Mouse (Mus musculus): Measurements from ENCODE around the gene Selenof.

DNA sequence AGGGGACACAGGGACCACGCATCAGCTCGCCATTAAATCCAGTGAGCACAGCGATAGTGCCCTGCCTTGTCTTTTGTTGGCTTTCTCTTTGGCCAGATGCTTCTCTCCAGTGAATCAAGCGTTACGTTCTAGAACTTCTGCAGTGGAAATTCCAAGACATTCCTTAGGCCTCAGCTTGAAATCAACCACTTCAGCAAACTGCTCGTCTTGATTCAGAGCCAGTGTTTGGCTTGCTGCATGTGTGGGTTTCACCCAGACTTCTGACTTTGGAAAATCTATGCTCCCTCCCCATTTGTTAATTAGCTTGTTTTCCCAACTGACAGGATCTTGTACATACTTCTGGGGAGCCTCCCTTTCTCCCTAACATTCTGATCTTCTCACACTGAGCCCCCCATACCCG lies 16.6 kb downstream of the Selenof start:
- TF ChIP-seq TAL1 (IDR thresholded peaks at IDR 0.05; ENCODE audit: low read length) (no peak), GATA1 (IDR thresholded peaks at IDR 0.05; ENCODE audit: low read length) (no peak)

All from erythroblast, embryonic 14.5 days (primary cell).